Mouse (Mus musculus) ZHBTc4 (cell line): Measurements from ENCODE around the gene Dusp10.

Experiments
- DNase-seq: peaks from one replicate; pipeline ENCODE4 v3.0.0-alpha.2; 2011; ENCODE audit warnings: low read depth, low spot score

Gene Dusp10

DNA sequence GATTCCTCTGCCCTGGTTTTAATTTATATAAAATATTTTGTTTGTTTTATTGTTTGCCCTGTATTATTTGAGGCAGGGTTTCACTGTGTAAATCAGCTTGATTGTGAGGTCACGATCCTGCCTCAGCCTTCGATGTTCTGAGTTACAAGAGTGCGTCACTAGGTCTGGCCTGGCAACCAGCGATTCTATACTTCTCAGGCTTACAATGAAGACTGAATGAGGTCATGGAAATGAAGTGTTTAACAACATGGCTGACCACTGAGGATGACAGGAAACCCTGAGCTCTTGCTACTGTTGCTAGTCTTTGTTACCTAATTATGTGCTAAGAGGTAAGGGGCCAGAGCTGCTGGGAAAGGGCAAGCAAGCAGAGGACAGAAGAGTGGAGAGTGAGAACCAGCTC is at the start of gene Dusp10:
Gene Dusp10, plus strand, starts transcription at position 197 of the 400 bp plus-strand sequence.
- no peak for DNase-seq

DNA sequence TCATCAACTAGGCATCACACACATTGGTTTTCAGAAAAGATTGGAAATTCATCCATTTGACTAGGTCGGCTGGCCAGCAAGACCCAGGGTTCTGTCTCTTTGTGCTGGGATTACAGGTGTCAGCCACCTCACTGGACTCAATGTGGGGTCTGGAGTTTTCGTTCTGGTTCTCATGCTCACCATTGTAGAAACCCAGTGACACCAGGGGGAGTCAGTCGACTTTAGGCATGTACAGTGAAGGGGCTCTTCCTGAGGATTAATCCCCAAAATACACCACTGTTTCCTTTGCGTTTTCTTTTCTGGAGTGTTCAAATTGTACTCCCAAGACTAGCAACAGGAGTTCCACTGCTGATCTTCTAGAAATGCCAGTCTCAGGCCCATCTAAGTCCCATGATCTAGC is 47.8 kb upstream of the Dusp10 start:
- DNase-seq: no peak

DNA sequence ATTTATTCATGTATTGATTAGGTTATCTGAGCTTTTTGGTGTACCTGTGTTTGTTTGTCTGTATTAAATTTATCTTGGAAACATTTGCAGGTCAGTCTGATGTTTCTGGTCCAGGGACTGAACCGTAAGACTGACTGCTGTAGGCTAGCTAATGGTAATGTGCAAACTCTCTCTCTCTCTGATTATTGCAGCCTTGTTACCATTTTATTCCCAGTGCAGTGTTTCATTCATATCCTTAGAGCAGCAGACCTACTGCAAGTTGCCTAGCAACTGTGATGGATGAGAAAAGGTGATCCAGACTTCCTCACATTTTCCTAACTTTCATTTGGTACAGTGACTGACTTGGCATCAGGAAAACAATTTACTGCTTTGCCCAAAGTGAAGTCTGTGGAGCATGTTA is 43.8 kb upstream of the Dusp10 start:
- no peak for DNase-seq

DNA sequence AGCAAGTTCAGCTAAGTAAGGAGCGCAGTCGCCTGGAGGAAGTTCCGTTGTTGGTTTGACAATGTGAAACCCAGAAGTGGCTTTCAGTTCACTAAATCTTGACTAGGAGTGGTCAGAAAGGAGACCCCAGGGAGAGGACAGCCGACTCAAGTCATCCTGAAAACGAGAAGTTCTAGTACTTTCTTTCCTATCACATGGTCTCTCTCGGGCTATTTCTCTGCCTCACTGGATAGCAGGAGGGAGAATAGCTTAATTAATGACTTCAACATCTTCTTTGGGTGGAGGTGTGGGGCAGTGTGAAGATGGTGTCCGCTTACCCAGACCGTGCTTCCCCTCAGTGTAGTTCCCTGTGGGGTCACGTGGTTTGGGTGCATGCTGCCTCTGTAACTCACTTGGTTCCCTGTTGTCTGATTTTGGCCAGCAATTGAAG is 33.3 kb upstream of the Dusp10 start:
- no peak for DNase-seq

DNA sequence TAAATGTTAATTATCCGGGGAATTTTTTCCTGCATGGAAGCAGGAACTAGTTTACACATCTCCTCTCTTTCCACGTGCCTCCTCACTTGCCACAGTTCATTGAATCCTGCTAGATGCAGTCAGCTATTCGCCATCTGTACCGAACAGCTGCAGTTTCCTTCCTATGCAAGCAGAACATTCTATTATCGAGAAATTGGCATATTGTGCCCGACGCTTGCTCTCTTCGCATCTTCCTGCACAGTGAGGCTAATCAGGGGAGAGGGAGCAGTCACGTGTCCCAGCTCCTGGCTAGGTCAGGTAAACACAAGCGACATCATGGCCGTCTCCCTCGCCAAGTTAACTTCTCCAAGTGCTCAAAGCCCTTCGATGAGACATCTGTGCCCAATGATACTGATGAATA is 31.0 kb upstream of the Dusp10 start:
- DNase-seq: no peak

DNA sequence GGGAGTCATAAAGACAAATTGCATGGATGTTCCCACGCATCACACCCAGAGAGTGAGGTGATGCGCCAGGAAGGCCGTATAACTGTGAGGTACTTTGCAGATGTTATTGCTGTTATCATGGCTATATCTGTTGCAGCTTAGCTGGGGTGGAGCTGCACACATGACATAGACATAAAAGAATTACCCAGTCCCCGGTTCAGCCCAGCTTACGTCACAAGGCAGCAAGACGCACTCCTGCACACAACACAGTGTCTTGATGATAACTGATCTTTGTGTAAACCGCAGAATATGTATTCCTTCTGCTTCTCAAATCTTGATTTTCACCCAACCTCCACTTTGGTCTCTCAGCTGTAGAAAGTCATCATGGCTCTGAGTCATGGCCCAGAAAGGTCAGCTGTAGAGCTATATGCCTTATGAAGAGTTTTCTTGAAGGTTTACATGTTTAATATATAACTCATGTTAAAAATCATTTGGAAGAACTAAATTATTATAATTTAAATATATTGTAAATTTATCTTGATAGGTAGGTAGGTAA is 25.3 kb upstream of the Dusp10 start:
- no peak for DNase-seq

DNA sequence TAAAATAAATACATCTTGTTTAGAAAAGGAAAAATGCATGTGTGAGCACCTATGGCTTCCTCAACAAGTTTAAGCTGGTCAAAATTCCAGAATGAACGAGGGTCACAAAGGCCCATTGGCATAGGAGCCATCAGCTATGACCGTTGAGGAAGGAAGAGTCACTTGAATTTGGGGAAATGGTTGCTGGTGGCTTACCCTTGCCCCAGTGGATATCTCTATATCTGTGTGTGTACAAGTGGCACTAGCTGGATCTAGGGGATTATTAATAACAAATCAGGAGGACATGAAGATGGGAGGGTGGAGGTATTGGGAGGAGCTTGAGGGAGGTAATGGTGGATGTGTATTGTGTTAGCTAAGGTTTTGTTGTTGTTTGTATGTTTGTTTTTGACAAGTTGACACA is 21.2 kb upstream of the Dusp10 start:
- no peak for DNase-seq

DNA sequence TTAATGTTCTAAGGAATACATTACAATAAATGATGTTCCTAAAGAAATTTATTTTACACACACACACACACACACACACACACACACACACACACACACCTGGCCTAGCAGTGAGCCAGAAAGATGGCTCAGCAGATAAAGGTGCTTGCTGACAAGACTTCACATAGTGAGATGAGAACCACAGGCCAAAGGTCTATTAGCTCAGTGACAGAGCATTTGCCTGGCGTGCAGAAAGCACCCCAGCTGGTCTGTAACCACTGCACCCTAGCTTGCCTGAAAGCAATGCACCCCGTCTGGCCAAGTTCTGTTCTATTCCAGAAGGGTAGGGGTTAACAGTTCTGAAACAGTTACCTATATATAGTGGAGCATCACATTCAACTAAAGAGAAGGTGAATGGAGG is 15.9 kb upstream of the Dusp10 start:
- DNase-seq: no peak

DNA sequence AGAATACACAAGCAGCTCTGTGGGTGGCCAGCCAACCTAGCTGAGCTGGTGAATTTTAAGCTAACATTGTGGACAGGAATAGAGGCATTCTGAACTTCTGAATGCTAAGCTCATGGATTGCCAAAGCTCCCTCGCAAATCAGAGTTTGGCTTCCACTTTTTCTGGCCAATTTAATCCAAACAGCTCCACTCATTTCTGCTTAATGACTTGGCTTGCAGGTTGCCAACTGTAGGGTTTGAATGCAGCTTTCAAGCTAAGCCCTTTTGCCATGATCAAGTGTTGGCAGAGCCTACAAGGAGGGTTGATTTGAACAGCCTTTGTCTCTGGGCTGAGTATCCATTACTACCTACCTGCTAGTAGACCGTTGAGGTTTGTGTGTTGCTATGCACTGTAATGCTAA is 10.6 kb upstream of the Dusp10 start:
- DNase-seq: no peak

DNA sequence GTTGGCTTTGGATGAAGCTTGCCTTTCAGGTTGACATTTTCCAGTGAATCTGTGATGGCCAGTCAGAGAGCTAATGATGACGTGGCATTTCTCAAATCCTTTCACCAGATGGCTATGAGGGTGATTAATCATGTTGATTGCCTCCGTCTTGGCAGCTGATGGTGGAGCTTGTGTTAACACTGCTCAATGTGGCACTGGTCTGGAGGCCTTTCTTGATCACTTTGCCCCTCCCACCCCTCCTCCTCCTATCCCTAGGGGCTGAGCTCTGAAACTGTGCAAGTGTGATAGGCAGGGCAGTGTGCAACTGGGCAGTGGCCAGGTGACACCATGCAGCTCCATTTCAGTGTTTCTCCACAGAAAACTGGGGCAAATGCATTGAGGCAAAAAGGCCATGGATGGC is 8.8 kb upstream of the Dusp10 start:
- DNase-seq: no peak

DNA sequence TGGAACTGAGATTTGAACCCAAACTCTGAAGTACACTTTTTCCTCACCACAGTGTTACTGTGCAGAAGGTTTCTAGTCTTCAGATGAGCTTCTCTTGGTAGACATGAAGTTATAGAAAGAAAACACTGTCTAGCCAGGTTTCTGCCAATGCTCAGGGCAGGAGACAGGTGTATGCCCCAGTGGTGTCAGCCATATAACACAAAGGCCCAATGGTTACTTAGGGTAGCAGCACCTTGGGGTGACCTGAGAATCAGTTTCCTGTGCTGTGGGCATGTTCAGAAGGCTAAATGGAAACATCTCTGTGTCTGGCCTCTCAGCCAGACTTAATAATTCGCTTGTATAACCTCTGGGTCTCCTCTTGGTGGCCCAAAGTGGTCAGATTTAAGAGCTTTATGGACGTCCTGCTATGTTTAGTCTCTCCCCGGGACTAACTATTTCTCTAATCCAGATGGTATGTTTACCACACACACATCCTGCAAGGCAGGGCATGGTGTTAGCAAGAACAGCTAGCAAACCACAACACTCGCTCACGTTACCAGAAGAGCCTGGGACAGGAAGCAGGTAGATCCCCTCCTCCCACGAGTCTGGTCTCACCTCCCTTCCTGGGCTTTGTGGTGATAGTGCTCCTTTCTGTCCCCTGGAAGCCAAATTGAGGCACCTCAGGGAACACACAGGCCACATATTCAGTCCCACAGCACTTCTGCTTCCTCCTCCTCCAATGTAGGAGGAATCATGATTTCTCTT is 7.6 kb upstream of the Dusp10 start:
- DNase-seq: no peak

DNA sequence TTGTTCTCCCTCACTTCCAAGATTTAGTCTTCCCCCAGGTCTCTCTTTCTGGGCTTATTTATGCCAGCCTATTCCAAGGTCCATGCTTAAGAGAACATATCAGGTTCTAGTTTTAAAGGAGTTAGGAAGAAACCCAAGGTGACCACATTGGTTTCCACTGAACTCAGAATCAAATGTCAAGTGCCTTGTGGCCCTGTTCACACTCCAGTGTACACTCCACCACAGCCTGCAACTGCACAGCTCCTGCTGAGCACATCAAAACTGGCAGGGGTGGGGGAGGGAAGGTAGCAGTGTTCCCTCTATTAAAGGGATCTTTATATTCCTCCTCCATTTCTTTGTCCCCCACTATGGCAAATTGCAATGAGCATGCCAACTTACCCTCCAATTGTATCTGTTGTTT is 7.0 kb upstream of the Dusp10 start:
- no peak for DNase-seq

DNA sequence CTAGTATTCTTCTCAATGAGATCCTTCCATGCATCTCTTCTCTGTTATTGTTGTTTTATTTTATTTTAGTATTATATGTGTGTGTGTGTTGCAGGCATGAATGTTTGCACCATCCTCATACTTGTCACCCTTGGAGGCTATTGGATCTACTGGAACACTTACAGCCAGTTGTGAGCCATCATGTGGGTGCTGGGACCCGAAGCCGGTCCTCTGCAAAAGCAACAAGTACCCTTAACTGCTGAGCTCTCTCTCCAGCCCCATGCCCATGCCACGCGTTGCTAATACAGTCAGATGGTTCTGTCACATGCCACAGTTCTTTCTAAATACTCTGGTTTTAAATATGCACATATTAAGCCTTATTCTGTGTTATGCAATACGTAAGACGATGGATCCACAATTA is 1.8 kb upstream of the Dusp10 start:
- no peak for DNase-seq

DNA sequence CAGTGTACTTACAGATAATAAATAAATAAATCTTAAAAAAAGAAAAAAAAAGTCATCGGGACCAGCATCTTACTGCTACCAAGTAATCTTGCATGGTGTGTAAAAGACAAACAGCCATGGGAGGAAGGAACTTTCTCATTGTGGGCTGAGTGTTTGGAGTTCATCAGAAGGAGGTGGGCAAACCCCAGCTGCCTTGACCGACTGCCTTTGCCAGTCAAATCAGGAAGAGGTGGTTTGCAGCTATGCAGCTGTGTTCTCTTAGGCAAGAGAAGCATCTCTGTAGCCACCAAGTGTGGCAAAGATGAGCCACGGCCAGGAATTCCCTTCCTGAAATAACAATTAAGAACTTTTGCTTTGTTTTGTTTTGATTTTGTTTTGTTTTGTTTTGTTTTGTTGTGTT is 989 bp downstream of the Dusp10 start:
- DNase-seq: no peak

DNA sequence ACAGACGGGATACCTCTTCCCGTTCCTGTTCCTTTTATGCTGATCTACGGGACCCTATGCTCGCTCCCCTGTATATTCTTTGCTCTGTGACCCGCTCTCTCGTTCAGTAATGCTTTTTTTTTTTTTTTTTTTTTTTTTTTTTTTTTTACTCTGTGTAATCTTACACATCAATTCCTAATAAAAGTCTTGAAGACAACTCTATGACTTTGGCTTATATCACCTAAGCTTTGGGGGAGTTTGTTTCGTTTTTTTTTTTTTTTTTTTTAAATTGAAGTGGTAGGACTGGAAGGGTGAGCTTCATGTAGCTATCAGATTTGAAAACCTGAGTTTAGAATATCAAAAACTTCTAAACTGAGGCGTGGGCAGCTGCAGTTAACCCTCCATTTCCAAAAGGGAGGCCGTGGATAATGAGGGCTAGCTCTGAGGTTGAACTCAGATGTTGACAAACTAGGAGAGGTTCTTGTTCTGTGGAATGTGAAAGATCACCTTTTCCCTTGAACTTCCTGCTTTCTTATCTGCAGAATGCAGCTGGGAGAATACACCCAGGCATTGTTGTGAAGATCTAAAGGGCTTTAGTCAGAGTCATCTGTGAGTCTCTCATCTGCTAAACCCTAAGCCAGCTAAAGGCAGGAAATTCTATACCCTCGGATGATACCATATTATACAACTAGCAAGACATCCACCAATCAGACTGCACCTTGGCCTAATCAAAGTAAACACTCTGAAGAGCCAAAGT is 3.1 kb downstream of the Dusp10 start:
- DNase-seq: peak; percentile 29

DNA sequence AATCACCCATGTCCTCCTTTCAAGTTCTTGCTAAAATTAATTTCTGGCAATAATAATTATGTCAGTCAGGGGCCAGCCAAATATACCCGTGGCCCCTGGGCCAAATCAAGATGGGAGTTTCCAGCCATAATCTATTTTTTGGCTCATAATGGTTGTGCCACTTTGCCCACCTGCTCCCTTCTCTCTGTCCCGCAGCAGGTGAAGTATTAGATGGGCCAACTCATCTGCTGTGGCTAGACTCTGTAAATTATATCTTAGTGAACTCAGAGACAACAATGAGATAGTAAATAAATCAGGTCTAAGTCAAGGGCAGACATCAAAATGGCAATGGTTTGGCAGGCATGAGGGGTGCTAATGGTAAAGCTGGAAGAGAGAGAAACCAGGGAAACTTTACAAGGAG is 4.5 kb downstream of the Dusp10 start:
- no peak for DNase-seq

DNA sequence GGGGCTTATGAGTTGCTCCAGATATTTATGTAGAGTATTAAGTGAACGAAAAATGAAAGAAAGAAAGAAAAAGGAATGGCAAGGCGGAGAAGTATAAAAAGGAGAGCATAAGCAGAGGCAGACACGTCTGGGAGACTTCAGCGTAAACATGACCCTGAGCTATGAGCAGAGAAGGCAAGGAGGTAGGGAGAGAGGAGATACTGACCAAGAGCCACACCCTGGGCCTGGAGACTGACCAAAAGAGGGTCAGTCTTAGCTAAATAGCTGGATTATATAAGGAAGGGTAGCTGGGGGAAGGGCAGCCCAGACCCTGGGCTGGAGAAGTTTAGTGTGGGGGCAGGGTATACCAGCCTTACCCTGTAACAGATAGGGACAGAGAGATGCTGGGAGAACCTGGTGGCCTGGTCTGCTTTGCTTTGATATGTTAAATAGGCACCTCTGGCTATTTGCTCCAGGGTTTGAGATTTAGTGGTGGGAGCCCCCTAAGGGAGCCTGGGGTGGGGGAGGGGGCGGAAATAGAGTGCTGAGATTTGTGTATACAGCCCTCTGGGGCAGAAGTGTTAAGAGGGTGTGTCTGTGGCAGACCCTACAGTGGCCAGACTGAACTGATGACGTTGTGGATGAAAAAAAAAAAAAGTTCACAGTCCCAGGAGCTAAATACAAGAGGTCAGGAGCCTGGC is 6.1 kb downstream of the Dusp10 start:
- peak; percentile 77 for DNase-seq

DNA sequence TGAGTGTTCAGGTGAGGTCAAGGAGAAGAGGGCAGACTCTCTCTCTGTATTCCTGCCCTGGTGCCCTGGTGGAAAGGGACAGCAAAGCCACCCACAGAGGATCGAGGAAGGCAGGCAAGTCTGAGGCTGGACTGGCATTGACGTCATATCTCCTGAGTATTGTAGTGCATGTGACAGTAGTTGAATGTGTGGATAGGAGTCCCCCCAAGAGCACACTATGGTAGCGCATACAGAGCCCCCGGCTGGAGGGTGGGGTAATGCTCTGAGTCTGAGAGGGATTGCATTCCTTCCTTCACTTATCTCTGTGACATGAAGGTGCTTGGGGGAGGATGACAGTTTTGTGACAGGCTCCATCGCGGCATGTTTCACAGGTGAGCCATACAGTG is 6.6 kb downstream of the Dusp10 start:
- DNase-seq: peak; percentile 25

DNA sequence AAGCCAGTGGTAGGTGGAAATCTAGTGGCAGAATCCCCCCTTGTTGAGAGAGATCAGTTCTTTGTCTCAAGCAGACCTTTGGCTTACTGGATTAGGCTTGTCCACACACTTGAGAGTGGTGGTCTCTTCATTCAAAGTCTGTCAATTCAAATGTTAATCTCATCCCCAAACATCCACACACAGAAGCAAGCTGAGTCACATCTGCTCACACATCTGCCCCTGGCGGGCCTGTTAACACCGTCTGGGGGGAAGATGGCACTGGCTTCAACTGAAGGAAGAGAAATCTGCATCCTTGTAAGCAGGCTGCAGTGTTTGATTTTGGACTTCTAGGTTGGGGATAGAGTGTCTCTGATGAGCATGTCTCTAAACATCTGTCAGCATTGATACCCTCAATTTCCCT is 10.9 kb downstream of the Dusp10 start:
- peak; percentile 41 for DNase-seq

DNA sequence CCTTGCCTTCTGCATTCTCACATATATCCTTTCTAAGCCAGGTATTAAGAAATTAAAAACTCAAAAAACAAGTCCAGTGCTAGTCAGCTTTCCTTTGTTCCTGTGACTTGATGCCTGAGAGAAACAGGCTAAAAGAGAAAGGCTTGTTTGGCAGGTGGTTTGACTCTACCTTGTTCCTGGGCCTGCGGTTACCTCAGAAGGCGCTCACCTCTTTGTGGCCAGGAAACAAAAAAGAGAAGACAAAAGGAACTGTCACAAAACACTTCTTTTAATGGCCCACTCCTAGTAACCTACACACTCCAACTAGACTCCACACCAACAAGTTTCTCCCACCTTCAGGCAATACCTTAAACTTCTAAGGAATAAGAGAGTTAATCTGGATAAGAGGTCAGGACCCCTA is 11.5 kb downstream of the Dusp10 start:
- DNase-seq: no peak

DNA sequence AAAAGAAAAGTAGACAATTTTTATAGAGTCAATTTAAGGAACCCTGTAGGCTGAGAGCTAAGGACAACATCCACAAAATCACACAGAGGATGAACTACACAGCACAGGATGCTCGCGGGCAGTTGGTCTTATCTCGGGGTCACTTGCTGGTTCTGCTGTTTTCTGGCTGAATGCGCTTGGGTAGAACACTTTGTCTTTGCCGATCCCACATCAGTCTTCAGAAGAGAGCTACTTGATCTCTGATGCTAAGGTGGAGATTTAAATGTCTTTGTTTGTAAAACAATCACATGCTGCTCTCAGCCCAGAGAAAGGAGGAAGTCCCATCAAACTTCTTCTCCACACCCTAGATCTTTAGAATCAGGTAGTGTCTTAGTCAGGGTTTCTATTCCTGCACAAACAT is 12.0 kb downstream of the Dusp10 start:
- peak; percentile 76 for DNase-seq

DNA sequence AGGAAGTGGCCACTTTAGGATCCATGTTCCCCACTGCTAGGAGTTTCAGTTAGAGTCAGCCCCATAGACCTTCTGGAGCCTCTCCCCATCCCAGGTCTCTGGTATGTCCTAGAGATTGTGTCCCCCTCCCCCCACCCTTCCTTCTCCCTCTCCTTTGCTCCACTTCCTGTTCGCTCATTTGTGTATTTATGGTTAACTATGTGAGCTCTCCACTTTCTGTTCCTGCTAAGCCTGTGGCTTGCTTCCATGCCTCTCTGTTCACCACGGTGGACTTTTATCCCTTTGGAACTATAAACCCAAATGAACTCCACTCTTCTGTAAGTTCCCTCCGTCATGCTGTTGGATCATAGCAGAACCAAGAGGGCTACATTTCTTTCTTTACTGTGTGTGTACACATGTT is 13.9 kb downstream of the Dusp10 start:
- no peak for DNase-seq
